Mouse (Mus musculus): ENCODE results near the gene Pdxp. TPM values are rescaled to one million over a fixed set of nuclear protein-coding genes. Genes with fewer than 3 reads are reported as not detected.

The Pdxp gene
- total RNA-seq, 2 experiments from 2014 or later, result 2.3 TPM

- DNase-seq, result no peak
Measured at GRCm38 (mm10) chr15:78899409-78899739, 14.3 kb upstream of the Pdxp start, which contains the start of gene Gm49510. TSS of gene Gm49510 (plus strand) at chr15:78899667.

DNA sequence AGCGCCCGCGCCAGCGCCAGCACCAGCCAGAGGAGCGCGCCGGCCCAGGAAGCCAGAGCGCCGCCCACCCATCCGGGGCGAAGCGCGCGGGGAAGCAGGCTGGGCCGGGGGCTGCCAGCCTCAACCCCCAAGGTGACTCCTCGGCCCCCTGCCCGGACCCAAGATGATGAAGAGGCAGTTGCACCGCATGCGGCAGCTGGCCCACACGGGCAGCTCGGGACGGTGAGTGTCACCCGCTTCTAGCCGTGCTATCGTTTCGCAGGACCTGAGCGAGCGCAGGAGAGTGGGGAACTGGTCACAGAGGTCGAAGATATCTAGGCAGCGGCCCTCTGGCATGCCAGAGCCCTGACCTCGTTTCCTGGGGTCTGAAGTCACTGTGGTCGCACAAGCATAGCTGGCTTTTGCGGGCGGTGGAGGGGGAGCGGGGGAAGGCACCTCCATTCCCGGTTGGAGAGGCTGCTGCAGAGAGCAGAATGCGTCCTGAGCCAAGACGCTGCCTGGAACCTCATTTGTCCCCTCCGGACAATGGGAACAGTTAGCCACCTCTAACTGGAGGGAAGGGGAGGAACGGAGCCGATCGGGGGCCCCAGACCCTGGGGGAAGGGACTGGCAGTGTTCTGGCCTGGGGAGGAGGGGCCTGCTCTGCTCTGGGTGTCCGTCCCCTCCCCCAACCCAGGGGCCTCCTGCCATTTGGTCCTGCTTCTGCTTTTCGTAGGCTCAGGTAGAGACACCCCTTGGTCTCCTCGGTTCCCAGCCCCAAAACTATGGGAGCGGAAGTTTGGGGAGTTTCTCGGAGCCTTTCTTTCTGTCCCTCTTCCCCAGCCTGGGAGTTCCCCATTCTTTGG is 13.8 kb upstream of the Pdxp start, which contains the start of gene Sh3bp1:
Gene Sh3bp1 (plus strand): TSS at position 29 of the 845 bp plus-strand sequence.
- DNase-seq, result peak; percentile 74

- no peak for DNase-seq
Measured at GRCm38 (mm10) chr15:78900585-78901421, 12.9 kb upstream of the Pdxp start.

DNA sequence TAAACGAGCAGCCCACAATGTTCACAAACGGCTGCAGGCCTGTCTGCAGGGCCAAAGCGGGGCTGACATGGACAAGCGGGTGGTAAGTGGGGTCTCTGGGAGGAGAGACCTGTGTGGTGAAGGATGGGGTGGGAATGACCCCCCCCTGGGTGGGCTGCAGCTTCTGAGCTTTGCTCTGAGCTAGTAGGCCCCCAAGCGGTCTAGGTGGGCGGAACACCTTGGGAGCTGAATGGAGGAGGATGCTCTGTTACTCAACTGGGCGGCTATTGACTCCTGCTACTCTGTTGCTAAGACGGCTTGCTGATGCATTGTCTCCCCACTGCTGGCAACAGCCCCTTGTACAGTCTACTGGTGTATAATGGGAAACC is 12.3 kb upstream of the Pdxp start:
- no peak for DNase-seq

GRCm38 (mm10) chr15:78903243-78903642 is 10.5 kb upstream of the Pdxp start:
- peak; percentile 66 for DNase-seq

DNA sequence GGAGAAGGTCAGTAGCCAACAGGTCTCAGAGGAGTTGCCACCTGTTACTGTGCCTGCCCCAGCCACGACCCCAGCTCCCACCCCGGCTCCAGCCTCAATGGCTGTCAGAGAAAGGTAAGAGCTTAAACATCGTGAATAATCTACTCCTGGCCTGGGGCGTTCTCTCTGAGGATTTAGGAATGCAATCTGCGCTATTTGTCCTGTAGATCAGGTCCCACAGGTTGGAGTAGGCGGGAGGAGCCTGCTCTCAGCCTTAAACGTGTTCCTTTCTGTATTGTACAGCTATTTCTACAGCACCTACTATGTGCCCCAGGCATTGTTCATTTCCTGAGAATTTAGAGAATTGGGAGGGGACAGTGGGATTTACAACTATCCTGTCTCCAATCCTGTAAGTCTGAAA is 5.3 kb upstream of the Pdxp start:
- DNase-seq, result no peak

DNA sequence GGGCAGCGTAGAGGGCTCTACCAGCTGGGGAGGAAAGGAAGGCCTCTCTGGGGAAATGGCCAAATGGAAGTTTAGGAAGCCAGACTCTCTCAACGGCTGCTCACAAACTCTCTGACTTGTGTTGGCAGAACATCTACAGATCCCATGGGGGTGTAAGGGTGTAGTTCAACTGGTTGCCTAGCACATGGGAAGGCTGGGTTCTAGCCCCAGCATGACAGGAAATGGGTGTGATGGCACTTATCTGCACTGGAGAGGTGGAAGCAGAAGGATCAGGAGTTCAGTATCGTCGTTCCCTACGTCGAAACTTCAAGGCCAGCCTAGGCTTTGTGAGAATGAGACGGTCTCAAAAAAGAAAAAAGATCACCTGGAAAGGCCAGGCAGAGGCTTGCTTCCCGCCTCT is 4.7 kb upstream of the Pdxp start:
- no peak for DNase-seq

- DNase-seq, result no peak
Measured at GRCm38 (mm10) chr15:78912040-78912439, 1.7 kb upstream of the Pdxp start.

- DNase-seq, result no peak
Measured at GRCm38 (mm10) chr15:78914091-78914822, 538 bp downstream of the Pdxp start.

- no peak for DNase-seq
Measured at GRCm38 (mm10) chr15:78914823-78915659, 1.3 kb downstream of the Pdxp start.

DNA sequence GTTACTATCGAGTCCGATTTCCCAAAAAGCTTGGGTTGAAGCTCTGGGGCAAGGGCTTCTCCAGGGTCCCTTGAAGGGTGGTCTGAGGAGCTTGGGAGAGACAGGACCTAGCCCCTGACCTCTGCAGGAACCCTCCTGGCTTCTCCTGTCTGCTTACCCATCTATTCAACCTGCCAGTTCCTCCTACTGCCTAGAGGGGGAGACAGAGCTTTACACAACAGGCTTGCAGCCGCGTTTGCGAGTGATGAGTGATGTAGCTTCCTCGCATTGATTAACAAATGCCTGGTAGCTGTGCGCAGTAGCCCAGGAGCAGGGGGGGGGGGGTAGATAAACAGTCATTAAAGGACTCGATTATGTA is 1.9 kb downstream of the Pdxp start:
- DNase-seq, result no peak

- DNase-seq, result no peak
Measured at GRCm38 (mm10) chr15:78916052-78916826, 2.5 kb downstream of the Pdxp start.

DNA sequence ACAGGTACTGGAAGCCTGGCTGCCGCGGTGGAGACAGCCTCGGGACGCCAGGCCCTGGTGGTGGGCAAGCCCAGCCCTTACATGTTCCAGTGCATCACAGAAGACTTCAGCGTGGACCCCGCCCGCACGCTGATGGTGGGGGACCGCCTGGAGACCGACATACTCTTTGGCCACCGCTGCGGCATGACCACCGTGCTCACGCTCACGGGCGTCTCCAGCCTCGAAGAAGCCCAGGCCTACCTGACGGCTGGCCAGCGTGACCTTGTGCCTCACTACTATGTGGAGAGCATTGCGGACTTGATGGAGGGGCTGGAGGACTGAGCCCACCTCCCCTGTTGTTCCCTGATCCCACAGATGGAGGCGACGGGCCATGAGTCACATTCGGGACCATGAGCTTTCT is 4.4 kb downstream of the Pdxp start:
- DNase-seq, result no peak

GRCm38 (mm10) chr15:78919914-78920313 is 6.2 kb downstream of the Pdxp start:
- DNase-seq, result no peak

- DNase-seq, result no peak
Measured at GRCm38 (mm10) chr15:78922700-78923099, 9.0 kb downstream of the Pdxp start.

- DNase-seq, result no peak
Measured at GRCm38 (mm10) chr15:78923585-78923984, 9.9 kb downstream of the Pdxp start.

DNA sequence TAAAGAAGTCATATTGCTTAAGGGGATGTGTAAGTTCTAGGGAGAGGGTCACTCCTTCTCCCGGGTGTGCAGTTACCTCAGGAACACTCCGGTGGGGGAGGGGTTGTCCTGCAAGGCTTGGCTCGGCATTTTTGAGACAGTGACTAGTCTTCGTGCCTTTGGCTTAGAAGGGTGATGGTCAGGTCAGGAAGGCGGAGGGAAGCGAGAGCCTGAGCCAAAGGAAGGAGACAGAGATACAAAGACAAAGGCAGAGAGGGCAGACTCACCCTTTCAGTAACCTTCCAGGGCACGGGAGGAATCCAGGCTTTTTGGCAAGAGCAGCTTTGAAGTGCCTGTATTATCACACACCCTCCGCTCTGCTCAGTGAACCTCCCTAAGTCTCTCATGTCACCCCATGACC is 11.4 kb downstream of the Pdxp start:
- DNase-seq, result no peak

DNA sequence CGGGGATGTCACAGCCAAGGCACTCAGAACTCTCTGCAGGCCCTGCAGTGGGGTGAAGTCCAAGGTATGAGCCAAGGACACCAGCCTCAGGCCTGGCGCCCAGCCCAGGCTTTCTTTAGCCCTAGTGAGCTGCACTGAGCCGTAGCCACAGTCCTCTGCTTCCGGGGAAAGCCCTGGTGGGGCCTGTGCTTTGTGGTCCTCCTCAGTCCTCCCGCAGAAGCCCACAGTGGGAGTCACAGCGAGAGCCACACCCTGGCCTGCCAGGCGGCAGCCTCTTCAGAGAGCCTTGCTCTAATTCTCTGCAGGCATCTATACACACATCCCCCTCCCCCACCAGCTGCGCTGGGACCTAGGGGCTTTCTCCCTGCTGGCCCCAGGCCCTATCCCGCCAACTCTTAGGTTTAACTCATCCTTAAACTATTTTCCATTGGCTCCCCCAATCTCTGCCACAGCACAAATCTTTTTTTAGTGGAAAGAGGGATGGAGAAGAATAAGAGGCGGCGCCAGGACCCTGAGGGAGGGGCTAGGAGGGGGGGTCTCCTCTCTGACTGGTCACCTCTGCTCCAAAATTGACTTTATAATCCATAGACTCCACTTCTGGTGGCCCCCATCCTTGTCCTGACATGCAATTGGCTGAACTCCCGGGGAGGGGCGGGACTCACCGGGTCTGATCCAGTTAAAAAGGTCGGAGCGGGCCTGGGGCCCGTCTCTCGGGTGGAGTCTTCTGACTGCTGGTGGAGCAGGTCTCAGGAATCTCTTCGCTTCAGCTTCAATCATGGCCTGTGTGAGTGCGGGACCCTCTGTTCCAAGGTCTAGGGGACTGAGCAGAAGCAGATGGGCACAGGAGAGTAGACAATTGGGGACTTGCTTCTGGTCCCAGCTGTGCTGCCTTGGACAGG is 12.6 kb downstream of the Pdxp start, which contains the start of gene Lgals1:
Gene Lgals1 (plus strand): TSS at position 705 of the 899 bp plus-strand sequence.
- peak; percentile 92 for DNase-seq

- peak; percentile 59 for DNase-seq
Measured at GRCm38 (mm10) chr15:78927021-78927787, 13.5 kb downstream of the Pdxp start.
